Mouse (Mus musculus): ENCODE measurements at regions not wholly inside any gene's neighbourhood (a gene's known extent, or its start where the extent isn't known, plus 50 kb on each side); places are given as distances from the start of the nearest gene placed in this dataset.

DNA sequence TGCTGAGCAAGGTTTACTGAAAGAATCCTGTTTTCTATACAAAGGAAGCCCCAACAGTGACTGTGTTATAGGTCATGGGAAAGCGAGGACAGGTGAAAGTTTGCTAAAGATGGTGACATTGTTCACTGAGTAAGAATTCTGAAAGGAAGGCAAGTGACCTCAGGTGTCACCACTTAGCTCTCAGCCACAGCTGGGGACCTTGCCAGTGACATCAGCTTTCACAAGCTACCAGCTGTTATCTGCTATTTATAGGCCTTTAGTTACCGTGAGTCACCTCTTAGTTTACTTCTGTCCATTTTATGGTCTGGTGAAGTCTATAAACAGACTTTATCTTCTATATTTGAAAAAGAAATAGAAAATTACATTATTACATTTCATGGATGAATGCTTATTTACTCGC, 65.4 kb upstream of the Mtpn start:
- DNase-seq (ENCODE audit: low spot score): no peak

GRCm38 (mm10) chr6:35601373-35601772, 61.7 kb upstream of the Mtpn start:
- no peak for DNase-seq (ENCODE audit: low spot score)

DNA sequence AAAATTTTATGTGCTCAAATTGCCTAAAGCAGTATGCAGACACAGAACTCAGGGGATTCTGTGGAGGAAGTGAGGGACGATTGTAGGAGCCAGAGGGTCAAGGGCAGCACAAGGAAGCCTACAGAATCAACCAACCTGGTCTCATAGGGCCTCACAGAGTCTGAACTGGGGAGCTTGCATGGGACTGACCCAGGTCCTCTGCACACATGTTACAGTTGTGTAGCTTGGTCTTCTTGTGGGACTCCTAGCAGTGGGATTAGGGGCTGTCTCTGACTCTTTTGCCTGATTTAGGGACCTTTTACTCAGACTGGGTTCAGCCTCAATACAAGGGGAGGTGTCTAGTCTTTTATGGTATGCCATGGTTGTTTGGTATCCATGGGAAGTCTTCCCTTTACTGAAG, 60.2 kb upstream of the Mtpn start:
- DNase-seq (ENCODE audit: low spot score): no peak

GRCm38 (mm10) chr6:35598406-35599185, 58.9 kb upstream of the Mtpn start:
- DNase-seq (ENCODE audit: low spot score): peak; percentile 58

DNA sequence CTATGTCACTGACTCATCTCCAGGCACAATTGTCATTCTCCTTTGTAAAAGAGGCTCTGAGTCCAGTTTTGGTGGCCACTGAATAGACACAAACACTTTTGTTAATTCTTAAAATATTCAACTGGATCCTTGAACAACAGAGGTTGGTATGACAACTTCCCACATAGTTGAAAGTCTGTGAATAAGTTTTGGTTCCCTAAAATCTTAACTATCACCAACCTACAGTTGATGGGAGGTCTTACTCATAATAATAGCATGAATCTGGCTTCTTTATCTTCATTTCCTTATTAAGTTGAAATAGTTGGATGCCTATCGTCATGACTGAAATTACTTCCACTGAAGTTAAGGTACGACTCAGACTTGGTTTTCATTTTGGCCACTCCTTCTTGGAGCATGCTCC, 55.3 kb upstream of the Mtpn start:
- DNase-seq (ENCODE audit: low spot score): no peak

DNA sequence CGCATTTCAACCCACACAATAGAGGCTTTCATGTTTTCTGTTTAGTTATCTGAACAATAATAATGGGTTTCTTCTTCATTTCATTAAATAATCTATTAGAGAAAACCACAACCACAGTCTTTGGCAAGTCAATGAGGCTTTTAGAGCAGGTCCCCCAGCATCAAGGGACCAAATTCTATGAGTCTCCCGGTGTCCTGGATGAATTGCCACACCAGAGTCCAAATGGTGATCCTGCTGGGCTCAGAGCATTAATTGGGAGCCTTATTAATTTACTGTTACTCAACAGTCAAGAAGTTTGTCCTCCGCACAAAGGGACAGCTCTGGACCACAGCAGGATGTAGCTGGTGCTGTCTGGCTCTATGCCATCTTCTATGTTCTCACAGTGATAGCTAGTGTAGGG, 52.5 kb upstream of the Mtpn start:
- no peak for DNase-seq (ENCODE audit: low spot score)

Data from layer of hippocampus, adult 11-12 months (tissue).